Mouse (Mus musculus) limb, embryonic 14.5 days (tissue): Measurements from ENCODE around the gene Trpm2. TPM values are rescaled to one million over a fixed set of nuclear protein-coding genes. Genes with fewer than 3 reads are reported as not detected.
A peak's percentile ranks its signal among the peaks of the same experiment; 100 is the strongest.

ENCODE experiments used
- ATAC-seq: fragments of 200-750 bp; cut with Nextera tagmentation; 2 replicates; pipeline ENCODE4 v1.8.0; 2017; ENCODE audit warnings: low read depth, moderate number of reproducible peaks, moderate TSS enrichment; ENCODE audit not compliant: low FRiP score
- DNase-seq: peaks from one replicate; pipeline ENCODE4 v3.0.0-alpha.2; 2015; ENCODE audit warnings: low spot score
- H3K27ac ChIP-seq: fragments of 300-500 bp; sonication (generic); replicated peaks from 2 replicates; pipeline ENCODE4 v1.5.1; 2014; ENCODE audit warnings: low read depth, mild to moderate bottlenecking, low read length, moderate library complexity, mixed read lengths
- H3K27me3 ChIP-seq: fragments of 300-500 bp; sonication (generic); 2 replicates; pipeline ENCODE4 v1.6.1; 2014; ENCODE audit warnings: low read length, mixed read lengths; ENCODE audit not compliant: control insufficient read depth, insufficient read depth
- H3K36me3 ChIP-seq: fragments of 300-500 bp; sonication (generic); 2 replicates; pipeline ENCODE4 v1.6.1; 2014; ENCODE audit warnings: mild to moderate bottlenecking, low read length, moderate library complexity, mixed read lengths; ENCODE audit not compliant: control insufficient read depth, insufficient read depth
- H3K4me1 ChIP-seq: fragments of 300-500 bp; sonication (generic); 2 replicates; pipeline ENCODE4 v1.6.1; 2014; ENCODE audit warnings: antibody characterized with exemption, low read length, mixed read lengths; ENCODE audit not compliant: control insufficient read depth, insufficient read depth
- H3K4me2 ChIP-seq: fragments of 300-500 bp; sonication (generic); replicated peaks from 2 replicates; pipeline ENCODE4 v1.6.1; 2014; ENCODE audit warnings: low read depth, mild to moderate bottlenecking, low read length, moderate library complexity; ENCODE audit not compliant: severe bottlenecking
- H3K4me3 ChIP-seq: fragments of 300-500 bp; sonication (generic); replicated peaks from 2 replicates; pipeline ENCODE4 v1.5.1; 2014; ENCODE audit warnings: low read length
- H3K9ac ChIP-seq: fragments of 300-500 bp; sonication (generic); 2 replicates; pipeline ENCODE4 v1.6.1; 2014; ENCODE audit warnings: mild to moderate bottlenecking, low read depth, low read length, moderate library complexity; ENCODE audit not compliant: severe bottlenecking
- H3K9me3 ChIP-seq: fragments of 300-500 bp; sonication (generic); 2 replicates; pipeline ENCODE4 v1.6.1; 2016; ENCODE audit warnings: low read length; ENCODE audit not compliant: control insufficient read depth
- POLR2A ChIP-seq: fragments of 200-500 bp; IDR thresholded peaks from 2 replicates; pipeline ENCODE4 v1.8.0; 2012; ENCODE audit warnings: inconsistent platforms, mild to moderate bottlenecking, moderate library complexity, borderline replicate concordance; ENCODE audit not compliant: insufficient read depth, insufficient read length; ENCODE audit errors: extremely low read depth
- whole genome bisulfite sequencing: fragments of 180-500 bp; shearing (Covaris S2); extraction: QIAGEN DNeasy Blood & Tissue Kit; methylation state at CpG from one replicate; pipeline ENCODE4 v1.1.7; 2014; 5-methylcytosine and 5-hydroxymethylcytosine counted together
- polyA plus RNA-seq, 2 experiments: library from polyadenylated mRNA; depleted of rRNA in 1 of 2; stranded (reverse) in 1 of 2; unstranded in 1 of 2; fragments of >200 nt; fragmentation: Nextera tagmentation in 1 of 2; extraction: Ambion mirVana in 1 of 2; gene quantifications; 2 replicates each; pipeline versions ENCODE4 v1.2.1 to v1.2.3; 2012 to 2014

Gene Trpm2
- polyA plus RNA-seq, 2 experiments: 0.39 to 0.41 TPM

DNA sequence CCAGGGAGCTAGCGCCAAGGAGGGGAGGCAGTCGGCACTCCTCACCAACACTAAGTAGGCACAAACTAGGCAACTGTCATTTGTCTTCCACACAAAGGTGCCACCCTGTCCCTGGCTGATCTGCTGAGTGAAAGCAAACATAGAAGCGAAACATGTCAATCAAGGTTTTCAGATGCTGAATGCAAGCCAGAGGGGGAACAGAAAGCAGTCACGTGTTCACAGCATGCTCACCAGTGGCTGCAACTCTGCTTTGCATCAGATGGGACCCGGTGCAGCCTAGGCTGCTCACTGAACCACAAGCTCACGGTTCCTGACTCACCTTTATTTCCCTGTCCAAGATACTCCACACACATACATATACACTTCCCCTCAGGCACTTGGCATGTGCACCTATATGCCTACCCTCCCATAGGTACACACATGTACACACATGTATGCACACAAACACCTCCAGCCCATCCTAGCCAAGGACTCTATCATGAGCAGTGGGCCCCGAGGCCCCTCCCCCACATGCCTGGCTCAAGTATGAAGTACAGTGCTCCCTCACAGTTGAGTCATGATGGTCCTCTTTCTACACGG lies 79.3 kb downstream of the Trpm2 start:
- 86% methylated on average over 8 of the region's 8 CpGs for WGBS
- ATAC-seq: no peak
- no peak for TF ChIP-seq POLR2A

DNA sequence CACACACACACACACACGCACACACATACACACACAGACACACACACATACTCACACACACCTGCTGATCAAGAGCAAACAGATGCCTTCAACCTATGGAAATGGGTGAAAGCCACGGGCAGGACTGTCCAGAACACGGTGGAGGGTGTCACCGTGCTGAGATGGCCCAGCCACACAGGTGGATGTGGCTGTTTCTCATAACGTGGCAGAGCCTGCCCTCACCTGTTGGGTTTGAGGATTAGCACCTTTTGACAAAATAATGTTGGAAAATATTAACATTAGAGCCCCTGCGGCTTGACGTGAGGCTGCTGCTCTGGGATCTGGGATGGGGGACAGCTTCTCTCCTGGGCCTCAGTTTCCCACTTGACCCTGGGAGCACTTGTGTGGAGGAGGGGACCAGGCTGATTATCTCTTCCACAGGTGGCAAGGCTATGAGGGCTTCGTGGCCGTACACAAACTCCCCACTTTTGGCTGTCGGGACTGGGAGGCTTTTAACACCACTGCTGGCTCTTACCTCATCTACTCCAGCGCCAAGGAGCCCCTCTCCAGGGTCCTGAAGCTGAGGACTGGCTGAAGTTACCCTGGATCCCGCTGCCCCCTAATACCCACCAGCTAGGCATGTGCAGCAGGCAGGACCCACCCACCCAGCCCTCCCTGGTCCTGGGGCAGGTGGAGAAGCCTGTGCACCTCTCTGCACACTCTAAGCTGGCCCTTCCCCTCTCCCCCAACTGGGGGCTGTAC lies 84.2 kb downstream of the Trpm2 start:
- no peak overlapping the region for H3K27ac ChIP-seq
- WGBS: 51% methylated on average over 12 of the region's 12 CpGs
- no peak for TF ChIP-seq POLR2A
- no peaks in the 10 kb centered on the region for H3K27me3 ChIP-seq
- peak; percentile 30 for DNase-seq
- no peaks in the 10 kb centered on the region for H3K36me3 ChIP-seq
- no peak overlapping the region for H3K4me3 ChIP-seq
- no peak overlapping the region for H3K4me2 ChIP-seq
- H3K9ac ChIP-seq: no peak overlapping the region
- no peaks in the 10 kb centered on the region for H3K9me3 ChIP-seq
- H3K4me1 ChIP-seq: no peaks in the 10 kb centered on the region
- ATAC-seq: no peak

More for the DNA sequence above, 79.3 kb downstream of the Trpm2 start:
- Histone ChIP-seq H3K36me3 (no peaks in the 10 kb centered on the region), H3K27me3 (no peaks in the 10 kb centered on the region), H3K9me3 (no peaks in the 10 kb centered on the region), H3K9ac (no peak overlapping the region), H3K4me2 (no peak overlapping the region), H3K4me1 (no peaks in the 10 kb centered on the region), H3K4me3 (no peak overlapping the region), H3K27ac (no peak overlapping the region)
- DNase-seq: no peak

DNA sequence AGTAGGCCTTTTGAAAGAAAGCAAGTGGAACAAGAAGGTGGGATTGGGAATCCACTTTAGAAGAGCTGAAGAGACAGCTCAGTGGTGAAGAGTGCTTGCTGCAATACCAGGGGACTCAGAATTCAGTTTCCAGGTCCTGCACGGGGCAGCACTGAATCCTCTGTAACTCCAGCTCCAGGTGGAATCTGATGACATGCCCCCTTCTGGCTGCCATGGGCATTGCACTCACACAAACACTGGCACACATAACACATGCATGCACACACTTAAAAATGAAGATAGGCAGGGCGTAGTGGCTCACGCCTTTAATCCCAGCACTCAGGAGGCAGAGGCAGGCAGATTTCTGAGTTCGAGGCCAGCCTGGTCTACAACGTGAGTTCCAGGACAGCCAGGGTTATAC lies 87.8 kb downstream of the Trpm2 start:
- WGBS: 90% methylated on average over 5 of the region's 5 CpGs
- no peak for ATAC-seq
- Histone ChIP-seq H3K9me3 (no peaks in the 10 kb centered on the region), H3K9ac (no peak overlapping the region), H3K4me2 (no peak overlapping the region), H3K4me1 (no peaks in the 10 kb centered on the region), H3K27me3 (no peaks in the 10 kb centered on the region), H3K4me3 (no peak overlapping the region), H3K36me3 (no peaks in the 10 kb centered on the region), H3K27ac (no peak overlapping the region)
- TF ChIP-seq POLR2A: no peak
- no peak for DNase-seq

DNA sequence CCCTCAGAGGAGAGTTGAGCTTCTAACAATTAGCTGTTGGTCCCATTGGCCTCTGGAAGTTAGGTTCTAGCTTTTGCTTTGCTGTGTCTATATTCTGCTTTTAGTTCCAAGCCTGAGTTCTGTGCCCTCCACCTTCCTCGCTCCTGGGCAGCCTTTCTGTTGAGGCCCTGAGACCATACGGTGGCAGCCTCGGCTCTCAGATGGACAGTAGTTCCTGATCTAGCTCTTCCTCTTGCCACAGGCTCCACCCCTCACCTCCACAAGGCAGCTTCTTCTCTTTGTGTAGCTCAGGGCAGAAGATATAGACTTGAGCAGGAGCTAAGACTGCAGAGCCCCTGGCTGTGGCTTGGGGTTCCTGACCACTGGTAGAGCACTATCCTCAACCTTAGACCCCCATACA lies 90.1 kb downstream of the Trpm2 start:
- 81% methylated on average over 3 of the region's 3 CpGs for WGBS
- ATAC-seq (no peak), DNase-seq (no peak)
- H3K9me3 ChIP-seq: no peaks in the 10 kb centered on the region
- H3K9ac ChIP-seq: no peak overlapping the region
- H3K4me2 ChIP-seq: no peak overlapping the region
- no peaks in the 10 kb centered on the region for H3K4me1 ChIP-seq
- no peak for TF ChIP-seq POLR2A
- no peaks in the 10 kb centered on the region for H3K36me3 ChIP-seq
- H3K4me3 ChIP-seq: no peak overlapping the region
- H3K27me3 ChIP-seq: no peaks in the 10 kb centered on the region
- H3K27ac ChIP-seq: no peak overlapping the region

DNA sequence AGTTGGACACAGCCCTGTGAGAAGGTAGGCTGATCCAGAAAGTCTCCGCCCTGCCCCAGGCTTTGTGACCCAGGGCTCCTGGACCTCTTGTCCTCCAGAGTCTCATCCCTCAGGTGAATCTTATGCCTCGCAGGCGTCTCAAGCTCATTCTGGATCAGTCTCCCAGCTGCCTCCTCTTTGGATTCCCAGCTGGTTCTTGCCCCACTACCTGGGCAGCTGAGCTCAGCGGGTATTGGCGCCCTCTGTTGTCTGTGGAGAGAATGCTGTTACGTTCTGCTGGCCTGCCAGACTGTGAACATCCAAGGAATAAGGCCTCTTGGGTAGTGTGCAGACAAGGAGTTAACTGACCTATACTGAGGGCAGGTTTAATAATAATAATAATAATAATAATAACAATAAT lies 91.4 kb downstream of the Trpm2 start:
- TF ChIP-seq POLR2A: no peak
- no peak overlapping the region for H3K4me2 ChIP-seq
- ATAC-seq (no peak), DNase-seq (no peak)
- no peaks in the 10 kb centered on the region for H3K27me3 ChIP-seq
- no peaks in the 10 kb centered on the region for H3K4me1 ChIP-seq
- WGBS: 64% methylated on average over 6 of the region's 6 CpGs
- H3K9me3 ChIP-seq: no peaks in the 10 kb centered on the region
- no peak overlapping the region for H3K9ac ChIP-seq
- H3K36me3 ChIP-seq: no peaks in the 10 kb centered on the region
- H3K27ac ChIP-seq: no peak overlapping the region
- H3K4me3 ChIP-seq: no peak overlapping the region
